Comparison of ENCODE assay signal across 9 mouse cellular contexts in genomic region chr3:86038648-86039047, GRCm38 (mm10). TPM values are rescaled to one million over a fixed set of nuclear protein-coding genes. Genes with fewer than 3 reads are reported as not detected.
DNase-seq lines count a peak whose midpoint lies in the region; ATAC-seq lines count a peak whose summit lies in the region.
"Had no signal": no experiment of that assay in that cellular context is flagged by ENCODE, and none has a peak within 500 bp of the region (broad histone marks: within the 10 kb centered on the region; RNA-seq: fewer than 3 reads in every experiment).

No protein-coding gene starts in this region.

- H3K9me3 ChIP-seq in midbrain, embryonic 16.5 days (replicated peaks; ENCODE audit: control insufficient read depth, low read length, poor library complexity, severe bottlenecking) = no peaks in the 10 kb centered on the region
- no peaks in the 10 kb centered on the region for H3K9me3 ChIP-seq in midbrain, embryonic 15.5 days

- H3K4me3 ChIP-seq in midbrain, embryonic 16.5 days (ENCODE audit: low read depth, low read length) = no peak overlapping the region
- H3K4me3 ChIP-seq in midbrain, embryonic 15.5 days = no peak overlapping the region

- WGBS in midbrain, embryonic 16.5 days = 54% methylated on average over 3 of the region's 3 CpGs
- WGBS in midbrain, embryonic 15.5 days = 54% methylated on average over 3 of the region's 3 CpGs

- peak overlapping the region; percentile 28; the same call in 1 of the 2 replicates for H3K27ac ChIP-seq in midbrain, embryonic 16.5 days (ENCODE audit: low read length)
- H3K27ac ChIP-seq in midbrain, embryonic 15.5 days = no peak overlapping the region; the same call in 1 of the 2 replicates

- peaks cover 11% of the 10 kb centered on the region for H3K4me1 ChIP-seq in midbrain, embryonic 16.5 days (ENCODE audit: control insufficient read depth, insufficient read depth, low read length)
- peaks cover 5% of the 10 kb centered on the region; the same call in 1 of the 2 replicates for H3K4me1 ChIP-seq in midbrain, embryonic 15.5 days

- no peaks in the 10 kb centered on the region for H3K36me3 ChIP-seq in midbrain, embryonic 16.5 days (ENCODE audit: control insufficient read depth, insufficient read depth, low read length)
- H3K36me3 ChIP-seq in midbrain, embryonic 15.5 days (replicated peaks) = no peaks in the 10 kb centered on the region; the same call in 1 of the 2 replicates

- H3K9ac ChIP-seq in midbrain, embryonic 16.5 days (ENCODE audit: low read depth, low read length) = 0 out of 2 replicates have a peak overlapping the region, but pooled peaks have one; percentile 11
- no peak overlapping the region for H3K9ac ChIP-seq in midbrain, embryonic 15.5 days

- no peaks in the 10 kb centered on the region for H3K27me3 ChIP-seq in midbrain, embryonic 16.5 days (ENCODE audit: control insufficient read depth, insufficient read depth, low read depth, low read length)
- H3K27me3 ChIP-seq in midbrain, embryonic 15.5 days (replicated peaks) = no peaks in the 10 kb centered on the region

- H3K4me2 ChIP-seq in midbrain, embryonic 16.5 days (ENCODE audit: low read length) = no peak overlapping the region
- no peak overlapping the region for H3K4me2 ChIP-seq in midbrain, embryonic 15.5 days

- no peak for ATAC-seq in midbrain, embryonic 16.5 days
- ATAC-seq in midbrain, embryonic 15.5 days (replicated peaks) = no peak

- peak; percentile 42 for DNase-seq in gastrocnemius, postnatal 10 days
- DNase-seq in kidney, adult 9 months = peak; percentile 42
- DNase-seq in skeletal muscle tissue, adult 2 months (ENCODE audit: low read depth, low spot score) = peak; percentile 83
- no peak for DNase-seq in cerebellum, adult 11 months
- DNase-seq in layer of hippocampus, postnatal 25 days (ENCODE audit: extremely low spot score in 1 of 2, low spot score in 1 of 2) = no peak
- DNase-seq in layer of hippocampus, postnatal 36 days = no peak
- DNase-seq: thymus, adult 2 months had no signal

RNA-seq across cellular contexts. Expression of gene Prss48, which starts 36.4 kb away (rescaled TPM):
- not detected in 2 replicates for polyA plus RNA-seq in midbrain, embryonic 16.5 days (2015; fragmentation: Nextera tagmentation; extraction: Ambion mirVana)
- polyA plus RNA-seq in midbrain, embryonic 15.5 days (2015; fragmentation: Nextera tagmentation; extraction: Ambion mirVana) = not detected in 2 replicates
- total RNA-seq in gastrocnemius, postnatal 10 days (2021) = not detected
- not detected for total RNA-seq in layer of hippocampus, postnatal 25 days (2021)
- total RNA-seq in layer of hippocampus, postnatal 36 days (2021) = not detected
- polyA plus RNA-seq: thymus, adult 2 months had no signal

Comparison
In these comparisons a context has a peak if more than half of its experiments do, and no peak if none do; other contexts are left out.
1. DNase-seq: peak in gastrocnemius, postnatal 10 days (single experiment), kidney, adult 9 months (single experiment) and skeletal muscle tissue, adult 2 months (single experiment); none in cerebellum, adult 11 months (single experiment), layer of hippocampus, postnatal 25 days (0 of 2) and layer of hippocampus, postnatal 36 days (0 of 2).